Mouse (Mus musculus) intestine, postnatal 0 days (tissue): ENCODE measurements around the gene Prickle1. TPM values are rescaled to one million over a fixed set of nuclear protein-coding genes. Genes with fewer than 3 reads are reported as not detected.

Source experiments
- ATAC-seq: fragments of 200-750 bp; cut with Nextera tagmentation; 2 replicates; pipeline ENCODE4 v1.8.0; 2017; ENCODE audit warnings: mild to moderate bottlenecking, moderate TSS enrichment, moderate library complexity
- H3K27ac ChIP-seq: fragments of 300-500 bp; sonication (generic); 2 replicates; pipeline ENCODE4 v1.5.1; 2014; ENCODE audit warnings: mild to moderate bottlenecking, low read depth, low read length, moderate library complexity
- H3K27me3 ChIP-seq: fragments of 300-500 bp; sonication (generic); replicated peaks from 2 replicates; pipeline ENCODE4 v1.6.1; 2014; ENCODE audit warnings: low read length, mixed read lengths; ENCODE audit not compliant: control insufficient read depth, insufficient read depth
- H3K36me3 ChIP-seq: fragments of 300-500 bp; sonication (generic); 2 replicates; pipeline ENCODE4 v1.6.1; 2014; ENCODE audit warnings: mild to moderate bottlenecking, moderate library complexity; ENCODE audit not compliant: control insufficient read depth, insufficient read depth
- H3K4me1 ChIP-seq: fragments of 300-500 bp; sonication (generic); replicated peaks from 2 replicates; pipeline ENCODE4 v1.6.1; 2014; ENCODE audit warnings: antibody characterized with exemption, low read length, mixed read lengths; ENCODE audit not compliant: control insufficient read depth, insufficient read depth
- H3K4me2 ChIP-seq: fragments of 300-500 bp; sonication (generic); replicated peaks from 2 replicates; pipeline ENCODE4 v1.6.1; 2014; ENCODE audit warnings: low read depth, mild to moderate bottlenecking, moderate library complexity
- H3K4me3 ChIP-seq: fragments of 300-500 bp; sonication (generic); 2 replicates; pipeline ENCODE4 v1.5.1; 2014; ENCODE audit warnings: low read depth, low read length
- H3K9ac ChIP-seq: fragments of 300-500 bp; sonication (generic); 2 replicates; pipeline ENCODE4 v1.6.1; 2014; ENCODE audit warnings: mild to moderate bottlenecking, low read depth, low read length
- H3K9me3 ChIP-seq: fragments of 300-500 bp; sonication (generic); 2 replicates; pipeline ENCODE4 v1.6.1; 2016; ENCODE audit warnings: mixed run types; ENCODE audit not compliant: control insufficient read depth
- CTCF ChIP-seq: sonication (generic); IDR thresholded peaks from 2 replicates; pipeline ENCODE4 v1.5.1; 2016; ENCODE audit warnings: low read depth, mild to moderate bottlenecking, control low read depth, antibody characterized with exemption, moderate library complexity
- WGBS: fragments of 180-500 bp; shearing (Covaris S2); extraction: QIAGEN DNeasy Blood & Tissue Kit; methylation state at CpG from one replicate; pipeline ENCODE4 v1.1.7; 2014; 5-methylcytosine and 5-hydroxymethylcytosine counted together
- polyA plus RNA-seq: library from polyadenylated mRNA; unstranded; fragments of >200 nt; fragmentation: Nextera tagmentation; extraction: Ambion mirVana; gene quantifications from 2 replicates; pipeline ENCODE4 v1.2.1, GENCODE M21; 2015

The Prickle1 gene
- polyA plus RNA-seq, 1 experiment from 2014 or later, result 6.5 TPM

DNA sequence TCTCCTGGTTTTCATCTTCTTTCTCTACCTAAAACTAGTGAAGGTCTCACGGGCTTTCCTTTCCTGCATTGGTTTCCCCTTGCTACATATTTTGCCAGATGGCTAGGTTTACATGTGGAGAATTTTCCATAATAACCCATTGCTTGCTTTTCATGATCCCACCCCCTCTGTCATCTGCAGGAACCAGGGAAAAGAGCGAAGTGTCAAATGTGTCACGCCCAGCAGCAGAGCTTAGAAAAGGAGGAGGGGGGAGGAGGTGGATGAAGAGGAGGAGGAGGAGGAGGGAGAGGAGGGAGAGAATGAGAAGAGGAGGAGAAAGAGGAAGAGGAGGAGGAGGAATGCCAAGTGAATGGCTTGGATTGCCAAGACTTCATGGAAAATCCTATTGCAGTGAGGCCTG is 17.9 kb upstream of the Prickle1 start:
- H3K4me3 ChIP-seq, result no peak overlapping the region
- H3K36me3 ChIP-seq, result no peaks in the 10 kb centered on the region
- H3K27me3 ChIP-seq, result no peaks in the 10 kb centered on the region
- H3K9ac ChIP-seq, result no peak overlapping the region
- ATAC-seq, result no peak
- TF ChIP-seq CTCF, result no peak
- no peaks in the 10 kb centered on the region for H3K4me1 ChIP-seq
- no peaks in the 10 kb centered on the region for H3K9me3 ChIP-seq
- no peak overlapping the region for H3K4me2 ChIP-seq
- no peak overlapping the region for H3K27ac ChIP-seq
- 50% methylated on average over 3 of the region's 3 CpGs for WGBS

DNA sequence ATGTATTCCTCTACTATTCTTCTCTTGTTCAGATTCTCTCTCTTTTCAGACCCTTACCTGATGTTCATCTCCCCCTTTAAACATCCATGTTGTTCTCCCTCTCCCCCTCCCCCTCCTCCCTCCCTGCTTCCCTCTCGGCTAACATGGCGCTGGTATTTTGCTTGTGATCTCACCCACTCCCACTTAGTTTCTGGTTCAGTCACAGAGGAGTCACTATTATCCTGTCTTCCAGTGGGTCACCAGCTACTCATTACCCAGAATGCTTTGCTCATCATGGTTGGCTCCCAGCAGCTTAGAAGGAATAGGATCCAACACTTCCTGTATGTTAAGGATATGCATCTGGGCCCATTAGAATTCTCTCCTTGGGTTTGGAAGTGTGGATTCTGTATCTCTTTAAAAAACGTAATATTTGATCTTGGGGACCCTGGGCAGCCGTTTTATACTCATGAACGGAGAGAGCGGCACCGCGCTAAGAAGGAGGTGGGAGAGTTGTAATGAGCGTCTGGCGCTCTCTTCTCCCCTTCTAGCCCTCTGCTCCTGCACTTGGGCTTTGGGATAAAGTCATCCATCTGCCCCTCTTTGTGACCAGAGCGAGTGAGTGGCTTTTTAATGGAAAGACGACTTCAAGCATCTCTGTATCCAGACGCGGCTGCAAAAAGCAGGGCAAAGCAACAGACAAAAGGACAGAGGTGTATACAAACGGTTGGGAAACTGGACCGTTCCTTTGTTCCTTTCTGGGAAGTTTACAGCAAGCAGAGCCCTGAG is 16.0 kb upstream of the Prickle1 start:
- Histone ChIP-seq H3K4me3 (no peak overlapping the region), H3K9me3 (no peaks in the 10 kb centered on the region), H3K36me3 (no peaks in the 10 kb centered on the region), H3K27me3 (no peaks in the 10 kb centered on the region), H3K9ac (no peak overlapping the region), H3K4me2 (no peak overlapping the region), H3K27ac (no peak overlapping the region), H3K4me1 (no peaks in the 10 kb centered on the region)
- TF ChIP-seq CTCF, result no peak
- ATAC-seq, result no peak
- WGBS, result 88% methylated on average over 16 of the region's 16 CpGs

DNA sequence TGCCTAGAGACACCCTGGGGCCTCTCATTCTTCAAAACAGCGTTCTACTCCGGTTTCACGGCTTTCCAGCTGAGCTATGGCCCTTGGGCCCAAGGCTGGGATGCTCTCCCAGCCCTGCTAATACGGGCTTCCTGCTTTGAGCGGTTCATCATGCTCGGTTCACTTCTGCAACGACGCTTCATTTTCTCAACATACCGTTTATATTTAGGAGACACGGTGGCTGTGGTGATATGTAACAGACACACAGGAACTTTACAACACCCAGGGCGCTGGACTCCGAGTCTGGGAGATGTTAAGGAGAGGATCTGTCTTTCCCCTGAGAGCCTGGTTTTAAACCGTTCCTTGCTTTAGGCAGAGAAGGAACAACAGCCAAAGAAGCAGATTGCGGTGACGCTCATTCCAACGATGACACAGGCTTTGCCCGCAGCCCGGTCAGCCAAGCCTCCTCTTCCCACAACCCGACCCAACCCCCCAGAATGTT is 15.1 kb upstream of the Prickle1 start:
- Histone ChIP-seq H3K36me3 (no peaks in the 10 kb centered on the region), H3K4me2 (no peak overlapping the region), H3K27ac (no peak overlapping the region), H3K4me3 (no peak overlapping the region), H3K9me3 (no peaks in the 10 kb centered on the region), H3K27me3 (no peaks in the 10 kb centered on the region), H3K9ac (no peak overlapping the region), H3K4me1 (no peaks in the 10 kb centered on the region)
- 59% methylated on average over 19 of the region's 19 CpGs for WGBS
- ATAC-seq, result no peak
- TF ChIP-seq CTCF, result no peak

DNA sequence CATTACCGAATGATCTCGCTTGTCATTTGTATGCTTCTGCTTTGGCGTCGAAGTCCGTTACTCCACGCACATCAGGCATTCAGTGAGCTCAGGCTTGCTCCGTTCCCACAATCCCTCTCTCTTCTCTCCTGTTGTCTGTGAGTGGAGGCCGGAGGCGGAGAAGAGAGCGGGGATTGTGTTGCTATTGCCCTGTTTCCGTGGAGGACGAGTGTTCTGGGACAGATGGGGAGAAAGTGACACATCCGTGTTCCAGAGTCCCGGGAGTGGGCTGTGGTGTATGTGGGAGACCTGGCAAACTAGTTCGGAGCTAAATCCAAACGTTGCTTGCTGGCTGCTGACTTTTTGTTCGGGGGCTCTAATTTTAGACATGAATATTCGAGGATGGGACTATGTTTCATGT is 14.6 kb upstream of the Prickle1 start:
- no peaks in the 10 kb centered on the region for H3K27me3 ChIP-seq
- no peak overlapping the region for H3K27ac ChIP-seq
- H3K9ac ChIP-seq, result no peak overlapping the region
- no peaks in the 10 kb centered on the region for H3K9me3 ChIP-seq
- no peaks in the 10 kb centered on the region for H3K36me3 ChIP-seq
- no peaks in the 10 kb centered on the region for H3K4me1 ChIP-seq
- TF ChIP-seq CTCF, result no peak
- WGBS, result 71% methylated on average over 18 of the region's 18 CpGs
- ATAC-seq, result no peak
- H3K4me3 ChIP-seq, result no peak overlapping the region
- no peak overlapping the region for H3K4me2 ChIP-seq

DNA sequence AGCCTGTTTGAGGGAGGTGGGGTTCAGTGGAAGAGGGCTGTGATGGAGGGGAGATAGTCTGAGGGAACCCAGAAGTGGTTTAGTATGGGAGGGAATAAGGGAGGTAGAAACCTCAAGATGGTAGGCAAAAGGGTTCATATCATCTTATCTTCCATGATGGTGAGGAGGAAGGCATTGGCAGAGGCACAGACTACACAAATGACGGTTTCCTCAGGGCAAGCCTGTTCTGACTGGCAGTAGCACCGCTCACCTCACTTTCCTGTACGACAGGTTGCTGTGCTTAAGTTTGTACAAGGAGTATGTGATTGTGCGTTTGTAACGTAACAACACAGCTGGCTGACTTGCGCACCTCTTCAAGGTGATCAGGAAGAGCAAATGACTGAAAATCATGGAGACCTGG is 7.2 kb upstream of the Prickle1 start:
- Histone ChIP-seq H3K9me3 (no peaks in the 10 kb centered on the region), H3K36me3 (no peaks in the 10 kb centered on the region), H3K27me3 (no peaks in the 10 kb centered on the region), H3K4me2 (no peak overlapping the region), H3K4me3 (no peak overlapping the region), H3K27ac (no peak overlapping the region), H3K4me1 (no peaks in the 10 kb centered on the region), H3K9ac (no peak overlapping the region)
- TF ChIP-seq CTCF, result no peak
- ATAC-seq, result no peak
- WGBS, result 86% methylated on average over 6 of the region's 6 CpGs

DNA sequence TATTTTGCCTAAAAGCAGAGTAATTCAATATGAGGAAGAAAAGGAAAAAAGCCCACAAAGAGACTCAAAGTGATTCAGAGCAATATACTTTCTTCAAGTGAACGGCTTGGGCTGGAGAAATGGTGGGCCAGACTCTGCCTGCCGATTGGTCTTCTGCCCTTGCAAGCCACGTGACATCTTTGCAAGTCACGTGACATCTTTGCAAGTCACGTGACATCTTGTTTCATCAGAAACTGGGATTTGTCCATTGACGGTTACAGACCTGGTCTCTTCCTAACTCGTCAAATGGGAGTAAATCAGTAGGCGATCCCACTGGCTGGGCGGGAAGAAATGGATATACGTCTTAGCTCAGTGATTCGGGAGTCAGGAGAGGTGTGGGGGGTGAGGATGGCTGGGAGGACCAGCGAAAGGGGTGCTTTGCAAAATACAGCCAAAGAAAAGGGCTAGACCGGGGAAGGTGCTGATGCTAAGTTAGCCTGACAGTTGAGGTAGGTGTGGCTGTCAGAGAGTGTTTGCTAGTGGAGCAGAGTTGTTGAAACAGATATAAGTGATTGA is 5.8 kb upstream of the Prickle1 start:
- Histone ChIP-seq H3K4me3 (no peak overlapping the region), H3K36me3 (no peaks in the 10 kb centered on the region), H3K9ac (no peak overlapping the region), H3K9me3 (no peaks in the 10 kb centered on the region), H3K27me3 (no peaks in the 10 kb centered on the region), H3K4me1 (0 out of 2 replicates have a peak, but pooled peaks cover 2% of the 10 kb centered on the region), H3K27ac (no peak overlapping the region), H3K4me2 (no peak overlapping the region)
- TF ChIP-seq CTCF, result no peak
- WGBS, result 94% methylated on average over 13 of the region's 13 CpGs
- no peak for ATAC-seq
